Mouse (Mus musculus) CH12.LX (cell line): ENCODE measurements around the gene Inpp5a.

Experiments
- EP300 ChIP-seq: IDR thresholded peaks from 2 replicates; pipeline ENCODE4 v1.6.1; 2011; ENCODE audit warnings: low read length, improper control_type of control experiment
- MYC ChIP-seq: IDR thresholded peaks from 2 replicates; pipeline ENCODE4 v1.6.1; 2011; ENCODE audit warnings: low read depth, mild to moderate bottlenecking, improper control_type of control experiment, low read length
- PAX5 ChIP-seq: IDR thresholded peaks from 2 replicates; pipeline ENCODE4 v1.6.1; 2012; ENCODE audit warnings: low read length, inconsistent platforms, mixed read lengths
- POLR2A ChIP-seq: IDR thresholded peaks from 2 replicates; pipeline ENCODE4 v1.6.1; 2011; ENCODE audit warnings: low read depth, mild to moderate bottlenecking, improper control_type of control experiment, low read length
- ZNF384 ChIP-seq: IDR thresholded peaks from 2 replicates; pipeline ENCODE4 v1.6.1; 2012; ENCODE audit warnings: low read depth, low read length, improper control_type of control experiment, inconsistent platforms

DNA sequence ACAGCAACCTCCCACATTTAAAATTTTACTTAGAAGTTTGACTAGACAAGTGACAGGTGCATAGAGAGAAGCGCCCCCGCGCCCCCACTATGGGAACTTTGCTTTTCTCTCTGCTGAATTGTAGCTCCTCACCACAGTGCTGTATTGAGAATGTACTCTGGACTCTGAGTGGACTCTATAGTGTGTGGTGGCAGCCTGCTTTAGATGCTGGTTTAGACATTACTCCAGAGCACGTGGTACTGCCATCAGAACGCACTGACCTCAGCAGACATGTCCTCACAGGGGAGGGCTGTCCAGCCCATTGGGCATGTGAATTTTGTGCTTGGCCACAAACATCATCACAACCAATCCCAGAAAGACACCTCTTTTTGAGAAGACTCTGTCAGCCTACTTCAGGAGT is 181.9 kb downstream of the Inpp5a start:
- no peak for TF ChIP-seq EP300
- TF ChIP-seq MYC: no peak
- no peak for TF ChIP-seq PAX5
- TF ChIP-seq ZNF384: no peak
- no peak for TF ChIP-seq POLR2A
